Mouse (Mus musculus): ENCODE results near the gene Plcg1. TPM values are rescaled to one million over a fixed set of nuclear protein-coding genes. Genes with fewer than 3 reads are reported as not detected.
A peak's percentile ranks its signal among the peaks of the same experiment; 100 is the strongest.

The Plcg1 gene
- total RNA-seq, 2 experiments from 2014 or later, result 39.4 to 56.8 TPM

- no peak for DNase-seq (ENCODE audit: low spot score in 2 of 2)
Measured at GRCm38 (mm10) chr2:160768097-160768695, 37.1 kb downstream of the Plcg1 start.

GRCm38 (mm10) chr2:160768997-160769396 is 37.9 kb downstream of the Plcg1 start:
- peak in 1 of 2 experiments; percentile 15 for DNase-seq (ENCODE audit: low spot score in 2 of 2)

- peak in 1 of 2 experiments; percentile 18 for DNase-seq (ENCODE audit: low spot score in 2 of 2)
Measured at GRCm38 (mm10) chr2:160770409-160770808, 39.3 kb downstream of the Plcg1 start.

GRCm38 (mm10) chr2:160770871-160771270 is 39.8 kb downstream of the Plcg1 start:
- DNase-seq (ENCODE audit: low spot score in 2 of 2), result no peak

GRCm38 (mm10) chr2:160771325-160772276 is 40.5 kb downstream of the Plcg1 start:
- peak in 1 of 2 experiments; percentile 16 for DNase-seq (ENCODE audit: low spot score in 2 of 2)

- DNase-seq (ENCODE audit: low spot score in 2 of 2), result no peak
Measured at GRCm38 (mm10) chr2:160778034-160778433, 46.9 kb downstream of the Plcg1 start.

- DNase-seq (ENCODE audit: low spot score in 2 of 2), result no peak
Measured at GRCm38 (mm10) chr2:160780154-160780833, 49.2 kb downstream of the Plcg1 start.

GRCm38 (mm10) chr2:160780834-160781219 is 49.7 kb downstream of the Plcg1 start:
- no peak for DNase-seq (ENCODE audit: low spot score in 2 of 2)

GRCm38 (mm10) chr2:160786333-160786732 is 55.2 kb downstream of the Plcg1 start:
- DNase-seq (ENCODE audit: low spot score in 2 of 2), result no peak

- DNase-seq (ENCODE audit: low spot score in 2 of 2), result no peak
Measured at GRCm38 (mm10) chr2:160789046-160789445, 57.9 kb downstream of the Plcg1 start.

GRCm38 (mm10) chr2:160789741-160790140 is 58.6 kb downstream of the Plcg1 start:
- DNase-seq (ENCODE audit: low spot score in 2 of 2), result no peak

GRCm38 (mm10) chr2:160793117-160793516 is 62.0 kb downstream of the Plcg1 start:
- DNase-seq (ENCODE audit: low spot score in 2 of 2), result no peak

GRCm38 (mm10) chr2:160796973-160797372 is 65.9 kb downstream of the Plcg1 start:
- peak; percentile 44 to 64 for DNase-seq (ENCODE audit: low spot score in 2 of 2)

GRCm38 (mm10) chr2:160798206-160798605 is 67.1 kb downstream of the Plcg1 start:
- DNase-seq (ENCODE audit: low spot score in 2 of 2), result no peak

GRCm38 (mm10) chr2:160800967-160801366 is 69.9 kb downstream of the Plcg1 start:
- DNase-seq (ENCODE audit: low spot score in 2 of 2), result no peak

- no peak for DNase-seq (ENCODE audit: low spot score in 2 of 2)
Measured at GRCm38 (mm10) chr2:160802326-160802725, 71.2 kb downstream of the Plcg1 start.

- DNase-seq (ENCODE audit: low spot score in 2 of 2), result no peak
Measured at GRCm38 (mm10) chr2:160804794-160805527, 73.9 kb downstream of the Plcg1 start.

GRCm38 (mm10) chr2:160806091-160806521 is 75.0 kb downstream of the Plcg1 start:
- no peak for DNase-seq (ENCODE audit: low spot score in 2 of 2)

- DNase-seq (ENCODE audit: low spot score in 2 of 2), result no peak
Measured at GRCm38 (mm10) chr2:160810376-160810775, 79.3 kb downstream of the Plcg1 start.

GRCm38 (mm10) chr2:160810802-160811201 is 79.7 kb downstream of the Plcg1 start:
- DNase-seq (ENCODE audit: low spot score in 2 of 2), result no peak

Measured in adrenal gland, adult 18-20 months (tissue).